Mouse (Mus musculus) MEL (cell line): ENCODE measurements around the gene Zbtb43.

ENCODE experiments used
- CTCF ChIP-seq, 3 experiments: IDR thresholded peaks in 2 of 3; conservative IDR thresholded peaks in 1 of 3; 2 replicates each; pipeline ENCODE4 v1.5.1; 2011 to 2012; ENCODE audit warnings: low read length in 3 of 3, low read depth in 2 of 3, mild to moderate bottlenecking in 2 of 3, improper control_type of control experiment in 1 of 3, inconsistent platforms in 1 of 3, mixed read lengths in 1 of 3, moderate library complexity in 1 of 3; ENCODE audit not compliant: control insufficient read depth in 1 of 3, insufficient read depth in 1 of 3, poor library complexity in 1 of 3, severe bottlenecking in 1 of 3
- POLR2A ChIP-seq, 2 experiments: IDR thresholded peaks; 2 replicates each; pipeline ENCODE4 v1.6.1; 2011 to 2012; ENCODE audit warnings: low read length in 2 of 2, mild to moderate bottlenecking in 2 of 2, control low read depth in 1 of 2, improper control_type of control experiment in 1 of 2, low read depth in 1 of 2, moderate library complexity in 1 of 2; ENCODE audit not compliant: control insufficient read depth in 1 of 2, insufficient read depth in 1 of 2, poor library complexity in 1 of 2
- POLR2AphosphoS2 ChIP-seq: IDR thresholded peaks from 2 replicates; pipeline ENCODE4 v1.6.1; 2011; ENCODE audit warnings: low read length, improper control_type of control experiment

DNA sequence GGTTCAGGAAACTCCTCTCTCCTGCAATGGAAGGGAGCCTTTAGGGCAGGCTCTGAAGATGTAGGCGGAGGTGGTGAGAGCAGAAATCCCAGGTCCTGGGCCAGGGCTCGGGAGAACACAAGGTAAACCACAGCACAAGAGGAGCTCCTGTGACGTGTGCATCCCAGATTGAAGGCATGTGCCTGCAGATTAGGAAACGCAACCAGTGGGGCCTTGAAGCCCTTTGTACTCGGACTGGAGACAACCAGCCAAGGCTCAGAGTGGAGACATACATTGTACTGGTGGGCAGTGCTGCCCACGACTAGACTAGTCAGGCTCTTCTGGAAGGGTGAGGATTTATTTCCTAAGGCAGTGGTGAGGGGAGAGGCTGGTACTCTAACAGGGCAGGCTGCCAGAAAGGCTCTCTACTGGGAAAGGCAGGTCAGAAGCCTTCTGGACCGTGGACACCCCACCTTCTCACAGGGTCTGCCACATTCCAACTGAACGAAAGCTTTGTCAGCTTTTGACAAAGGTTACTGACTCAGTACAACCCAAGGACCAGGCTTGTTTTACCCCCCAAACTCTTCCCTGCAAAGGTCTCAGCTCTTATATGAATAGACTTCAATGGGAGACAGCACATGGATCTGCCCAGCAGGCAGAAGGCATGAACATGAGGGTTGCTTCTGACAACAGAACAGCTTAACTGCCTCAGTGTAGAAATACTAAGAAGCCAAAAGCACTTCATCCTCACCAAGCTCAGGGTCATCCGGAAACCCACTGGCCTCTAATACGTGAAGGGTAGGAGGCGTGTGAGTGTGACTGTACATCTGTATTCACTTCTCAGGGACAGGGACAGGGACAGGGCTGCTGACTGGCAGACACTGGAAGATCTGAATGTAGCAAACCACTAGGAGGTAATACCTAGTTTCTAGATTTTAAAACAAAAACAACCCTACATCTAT is 17.1 kb downstream of the Zbtb43 start:
- TF ChIP-seq CTCF (IDR thresholded peaks at IDR 0.05 in 2 of 3, conservative IDR thresholded peaks at IDR 0.05 in 1 of 3; ENCODE audit: control insufficient read depth in 1 of 3, insufficient read depth in 1 of 3, low read depth in 2 of 3, low read length in 3 of 3, poor library complexity in 1 of 3, severe bottlenecking in 1 of 3), result no peak
- no peak for TF ChIP-seq POLR2A (IDR thresholded peaks at IDR 0.05; ENCODE audit: control insufficient read depth in 1 of 2, insufficient read depth in 1 of 2, low read depth in 1 of 2, low read length in 2 of 2, poor library complexity in 1 of 2)
- no peak for TF ChIP-seq POLR2AphosphoS2
